Mouse (Mus musculus) MEL (cell line): ENCODE measurements at regions not wholly inside any gene's neighbourhood (a gene's known extent, or its start where the extent isn't known, plus 50 kb on each side); places are given as distances from the start of the nearest gene placed in this dataset.

Experiments used
- CTCF ChIP-seq, 3 experiments: IDR thresholded peaks in 2 of 3; conservative IDR thresholded peaks in 1 of 3; 2 replicates each; pipeline ENCODE4 v1.5.1; 2011 to 2012; ENCODE audit warnings: low read length in 3 of 3, low read depth in 2 of 3, mild to moderate bottlenecking in 2 of 3, improper control_type of control experiment in 1 of 3, inconsistent platforms in 1 of 3, mixed read lengths in 1 of 3, moderate library complexity in 1 of 3; ENCODE audit not compliant: control insufficient read depth in 1 of 3, insufficient read depth in 1 of 3, poor library complexity in 1 of 3, severe bottlenecking in 1 of 3
- MAX ChIP-seq: IDR thresholded peaks from 2 replicates; pipeline ENCODE4 v1.6.1; 2011; ENCODE audit warnings: low read length, improper control_type of control experiment
- MXI1 ChIP-seq: IDR thresholded peaks from 2 replicates; pipeline ENCODE4 v1.6.1; 2011; ENCODE audit warnings: mild to moderate bottlenecking, low read depth, low read length, improper control_type of control experiment
- NELFE ChIP-seq: IDR thresholded peaks from 2 replicates; pipeline ENCODE4 v1.6.1; 2011; ENCODE audit warnings: low read depth, low read length, improper control_type of control experiment
- USF1 ChIP-seq: IDR thresholded peaks from 2 replicates; pipeline ENCODE4 v1.6.1; 2014; ENCODE audit warnings: low read depth, mild to moderate bottlenecking, inconsistent platforms, low read length, improper control_type of control experiment, moderate library complexity
- USF2 ChIP-seq, 2 experiments: IDR thresholded peaks; 2 replicates each; pipeline ENCODE4 v1.6.1; 2011 to 2012; ENCODE audit warnings: improper control_type of control experiment in 2 of 2, low read length in 2 of 2, borderline replicate concordance in 1 of 2, inconsistent platforms in 1 of 2, low read depth in 1 of 2, mild to moderate bottlenecking in 1 of 2; ENCODE audit not compliant: insufficient read depth in 1 of 2
- ZNF384 ChIP-seq: IDR thresholded peaks from 2 replicates; pipeline ENCODE4 v1.6.1; 2012; ENCODE audit warnings: low read depth, mild to moderate bottlenecking, inconsistent platforms, low read length, improper control_type of control experiment

- TF ChIP-seq MXI1 (no peak), USF2 (IDR thresholded peaks at IDR 0.05; ENCODE audit: borderline replicate concordance in 1 of 2, insufficient read depth in 1 of 2, low read depth in 1 of 2, low read length in 2 of 2) (no peak), MAX (no peak), USF1 (no peak), CTCF (IDR thresholded peaks at IDR 0.05 in 2 of 3, conservative IDR thresholded peaks at IDR 0.05 in 1 of 3; ENCODE audit: control insufficient read depth in 1 of 3, insufficient read depth in 1 of 3, low read depth in 2 of 3, low read length in 3 of 3, poor library complexity in 1 of 3, severe bottlenecking in 1 of 3) (no peak), ZNF384 (no peak), NELFE (no peak)
Measured at GRCm38 (mm10) chr4:12369551-12369950, 197.7 kb upstream of the Fam92a start.
